8 mouse cellular contexts compared by ENCODE assay signal in genomic region chr4:136981347-136981746, GRCm38 (mm10). TPM values are rescaled to one million over a fixed set of nuclear protein-coding genes. Genes with fewer than 3 reads are reported as not detected.
DNase-seq lines count a peak whose midpoint lies in the region; ATAC-seq and TF ChIP-seq lines count a peak whose summit lies in the region.

No protein-coding gene starts in this region.

- H3K4me1 ChIP-seq in E14TG2a.4 (replicated peaks; ENCODE audit: low read depth, low read length): peaks cover 40% of the 10 kb centered on the region
- H3K4me1 ChIP-seq in embryonic facial prominence, embryonic 10.5 days: peaks cover 19% of the 10 kb centered on the region
- H3K4me1 ChIP-seq in midbrain, embryonic 12.5 days: peaks cover 12% of the 10 kb centered on the region
- peaks cover 4% of the 10 kb centered on the region; the same call in 1 of the 2 replicates for H3K4me1 ChIP-seq in small intestine, adult 2 months (ENCODE audit: control insufficient read depth, insufficient read depth, insufficient read length, low read length)

- 0 out of 2 replicates have a peak overlapping the region, but pooled peaks have one; percentile 20 for H3K4me3 ChIP-seq in E14TG2a.4 (replicated peaks; ENCODE audit: low read length)
- no peak overlapping the region for H3K4me3 ChIP-seq in embryonic facial prominence, embryonic 10.5 days
- no peak overlapping the region for H3K4me3 ChIP-seq in midbrain, embryonic 12.5 days
- H3K4me3 ChIP-seq in small intestine, adult 2 months (ENCODE audit: low read depth, low read length): no peak overlapping the region

- WGBS in embryonic facial prominence, embryonic 10.5 days: 8% methylated on average over 12 of the region's 12 CpGs
- WGBS in midbrain, embryonic 12.5 days: 7% methylated on average over 12 of the region's 12 CpGs
- 23% methylated on average over 12 of the region's 12 CpGs for WGBS in small intestine, adult 2 months

- TF ChIP-seq CTCF in E14TG2a.4 (conservative IDR thresholded peaks at IDR 0.05; ENCODE audit: low read length): peak; percentile 17; the same call in 1 of the 2 replicates
- peak; percentile 30; the same call in 1 of the 2 replicates for TF ChIP-seq CTCF in small intestine, adult 2 months (IDR thresholded peaks at IDR 0.05; ENCODE audit: extremely low read depth, insufficient read length, insufficient replicate concordance, low read depth, low read length)

- H3K36me3 ChIP-seq in E14TG2a.4 (ENCODE audit: insufficient read depth, low read length): peaks cover 33% of the 10 kb centered on the region
- peaks cover 34% of the 10 kb centered on the region for H3K36me3 ChIP-seq in embryonic facial prominence, embryonic 10.5 days (replicated peaks)
- peaks cover 6% of the 10 kb centered on the region; the same call in 1 of the 2 replicates for H3K36me3 ChIP-seq in midbrain, embryonic 12.5 days
- peaks cover 3% of the 10 kb centered on the region; the same call in 1 of the 2 replicates for H3K36me3 ChIP-seq in small intestine, adult 2 months (ENCODE audit: control insufficient read depth, insufficient read depth, low read length)

- TF ChIP-seq POLR2A in small intestine, adult 2 months (IDR thresholded peaks at IDR 0.05; ENCODE audit: low read depth, low read length): no peak

- H3K9ac ChIP-seq in midbrain, embryonic 12.5 days (replicated peaks): no peak overlapping the region

- peak; percentile 47; the same call in 1 of the 2 replicates for ATAC-seq in midbrain, embryonic 12.5 days (ENCODE audit: low FRiP score, low read depth)

- DNase-seq in adrenal gland, adult 18-20 months (ENCODE audit: low spot score in 2 of 2): peak; percentile 36 to 50
- peak; percentile 70 for DNase-seq in embryonic facial prominence, embryonic 10.5 days (ENCODE audit: low spot score)
- DNase-seq in induced T-regulatory cell, adult 2 months (ENCODE audit: low read depth): peak; percentile 43
- peak; percentile 64 to 73 for DNase-seq in left cerebral cortex, postnatal 14 days (ENCODE audit: low spot score in 2 of 2)
- DNase-seq in spleen, postnatal 14 days (ENCODE audit: low spot score in 2 of 2): no peak

- H3K27ac ChIP-seq in embryonic facial prominence, embryonic 10.5 days (replicated peaks): no peak overlapping the region
- H3K27ac ChIP-seq in midbrain, embryonic 12.5 days (replicated peaks): peak overlapping the region; percentile 49; the same call in 1 of the 2 replicates
- no peak overlapping the region for H3K27ac ChIP-seq in small intestine, adult 2 months (ENCODE audit: insufficient read depth, low read depth, low read length)

- intact Hi-C loops in left cerebral cortex, postnatal 14 days (cut with DNase I): loop anchor here (5.0 kb wide), 3 partner anchors 54 to 89 kb away; partner anchors contain the start of gene C1qc

- H3K9me3 ChIP-seq in E14TG2a.4 (ENCODE audit: low read length): no peaks in the 10 kb centered on the region
- no peaks in the 10 kb centered on the region for H3K9me3 ChIP-seq in embryonic facial prominence, embryonic 10.5 days
- H3K9me3 ChIP-seq in midbrain, embryonic 12.5 days: no peaks in the 10 kb centered on the region

- 0 out of 2 replicates have a peak, but pooled peaks cover 4% of the 10 kb centered on the region for H3K27me3 ChIP-seq in E14TG2a.4 (ENCODE audit: insufficient read depth, low read length)
- peaks cover 42% of the 10 kb centered on the region for H3K27me3 ChIP-seq in embryonic facial prominence, embryonic 10.5 days (replicated peaks; ENCODE audit: low read depth, poor library complexity, severe bottlenecking)
- H3K27me3 ChIP-seq in midbrain, embryonic 12.5 days: peaks cover 79% of the 10 kb centered on the region
- H3K27me3 ChIP-seq in small intestine, adult 2 months (ENCODE audit: control insufficient read depth, insufficient read depth, low read length): peaks cover 3% of the 10 kb centered on the region; the same call in 1 of the 2 replicates

- no peak overlapping the region for H3K4me2 ChIP-seq in midbrain, embryonic 12.5 days (replicated peaks)

RNA-seq across cellular contexts. Expression of gene Epha8, which starts 24.7 kb away (rescaled TPM):
- total RNA-seq in adrenal gland, adult 18-20 months (2021): under 1 TPM; 0.10 to 0.22 TPM
- 0.88 and 1.1 TPM in 2 replicates for polyA plus RNA-seq in embryonic facial prominence, embryonic 10.5 days (2016; fragmentation: Nextera tagmentation; extraction: Ambion mirVana)
- 10 to 100 TPM in 1 of 2 experiments, 1 to 10 TPM in 1; 9.8 to 10.5 TPM for total RNA-seq in left cerebral cortex, postnatal 14 days (2021)
- polyA plus RNA-seq in midbrain, embryonic 12.5 days (2016; fragmentation: Nextera tagmentation; extraction: Ambion mirVana): 10.9 and 11.6 TPM in 2 replicates
- 0.14 and 0.15 TPM in 2 replicates for polyA plus RNA-seq in small intestine, adult 2 months (2012; rRNA removed)

Comparison
In these comparisons a context has a peak if more than half of its experiments do, and no peak if none do; other contexts are left out.
1. DNase-seq: peak in adrenal gland, adult 18-20 months (2 of 2), embryonic facial prominence, embryonic 10.5 days (single experiment), induced T-regulatory cell, adult 2 months (single experiment) and left cerebral cortex, postnatal 14 days (2 of 2); none in spleen, postnatal 14 days (0 of 2).